Mouse (Mus musculus) gastrocnemius, postnatal 25 days (tissue): ENCODE data around the gene Rcor2. TPM values are rescaled to one million over a fixed set of nuclear protein-coding genes. Genes with fewer than 3 reads are reported as not detected.
A peak's percentile ranks its signal among the peaks of the same experiment; 100 is the strongest.

Source experiments
- DNase-seq: peaks from one replicate; pipeline ENCODE4 v3.0.0; 2022
- long read RNA-seq, 2 experiments: library from polyadenylated mRNA; stranded (forward); transcript quantifications; one replicate each; pipeline ENCODE4 v2.0.0; 2021
- total RNA-seq, 2 experiments: library from RNA; stranded (reverse); gene quantifications; 1 replicate in 1 of 2; 2 replicates in 1 of 2; pipeline ENCODE4 v1.2.3; 2021

The Rcor2 gene
- total RNA-seq = 1 to 10 TPM; 2.6 to 4.2 TPM
- long read RNA-seq, experiment 1, partial matches to known transcripts = 0 of 1 reads
- long read RNA-seq, experiment 1, other reads (novel, unspliced or antisense) = 1 of 1 reads
- long read RNA-seq, experiment 2, partial matches to known transcripts = 0 of 3 reads
- long read RNA-seq, experiment 2, other reads (novel, unspliced or antisense) = 3 of 3 reads

DNA sequence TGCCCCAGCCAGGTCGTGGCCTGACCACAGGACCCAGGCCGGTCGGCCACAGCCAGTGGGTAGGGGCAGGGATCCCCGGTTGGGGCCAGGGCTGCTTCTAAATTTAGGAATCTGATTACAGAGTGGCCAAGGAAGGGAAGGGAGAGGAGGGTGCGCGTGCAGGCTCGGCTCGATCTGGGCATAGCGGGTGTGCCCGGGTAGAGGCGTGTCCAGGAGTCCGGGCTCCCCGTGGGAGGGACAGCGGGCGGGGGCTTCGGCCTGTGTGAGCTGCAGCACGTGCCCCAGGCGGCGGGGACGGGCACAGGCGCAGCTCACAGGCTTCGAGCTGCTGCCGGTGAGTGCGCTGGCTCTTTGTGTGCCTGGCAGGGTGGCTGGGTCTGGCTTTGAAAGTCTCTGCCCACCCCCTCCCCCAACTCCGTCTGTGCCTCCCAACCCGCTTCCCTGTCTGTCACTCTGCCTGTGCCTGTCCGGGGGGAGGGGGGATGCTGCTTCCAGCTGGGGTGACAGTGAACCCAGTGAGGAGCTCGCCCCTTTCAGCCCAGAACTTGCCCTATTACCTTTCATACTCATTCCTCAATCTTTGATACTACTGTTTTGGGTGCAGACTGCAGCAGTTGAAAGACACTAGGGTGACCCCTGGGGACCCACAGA lies at the start of gene Rcor2:
Rcor2 (plus strand) TSS at position 235 of the 651 bp plus-strand sequence.
- peak; percentile 78 for DNase-seq

DNA sequence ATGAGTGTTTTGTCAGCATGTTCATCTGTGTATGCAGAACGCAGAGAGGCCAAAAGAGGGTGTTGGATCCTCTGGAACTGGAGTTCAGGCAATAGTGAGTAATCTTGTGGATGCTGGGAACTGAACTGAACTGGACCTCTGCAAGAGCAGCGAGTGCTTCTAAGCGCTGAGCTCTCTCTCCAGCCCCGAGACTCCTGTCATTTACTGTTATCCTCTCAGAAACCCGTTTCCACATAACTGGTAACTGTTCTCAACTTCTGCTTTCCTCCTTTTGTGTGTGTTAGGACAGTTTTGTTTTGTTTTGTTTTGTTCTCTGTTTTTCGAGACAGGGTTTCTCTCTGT lies 49.2 kb upstream of the Rcor2 start:
- DNase-seq = no peak

DNA sequence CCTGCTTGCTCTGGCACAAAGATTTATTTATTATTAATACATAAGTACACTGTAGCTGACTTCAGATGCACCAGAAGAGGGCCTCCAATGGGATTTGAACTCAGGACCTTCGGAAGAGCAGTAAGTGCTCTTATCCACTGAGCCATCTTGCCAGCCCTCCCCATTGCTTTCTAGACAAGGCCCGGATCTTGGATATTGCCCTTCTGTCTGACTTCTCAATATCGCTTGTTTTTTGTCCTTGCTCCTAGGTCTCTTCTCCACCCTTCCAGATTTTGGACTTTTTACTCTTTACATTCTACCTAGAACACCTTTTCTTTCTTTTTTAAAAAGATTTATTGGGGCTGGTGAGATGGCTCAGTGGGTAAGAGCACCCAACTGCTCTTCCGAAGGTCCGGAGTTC lies 48.4 kb upstream of the Rcor2 start:
- DNase-seq = no peak

DNA sequence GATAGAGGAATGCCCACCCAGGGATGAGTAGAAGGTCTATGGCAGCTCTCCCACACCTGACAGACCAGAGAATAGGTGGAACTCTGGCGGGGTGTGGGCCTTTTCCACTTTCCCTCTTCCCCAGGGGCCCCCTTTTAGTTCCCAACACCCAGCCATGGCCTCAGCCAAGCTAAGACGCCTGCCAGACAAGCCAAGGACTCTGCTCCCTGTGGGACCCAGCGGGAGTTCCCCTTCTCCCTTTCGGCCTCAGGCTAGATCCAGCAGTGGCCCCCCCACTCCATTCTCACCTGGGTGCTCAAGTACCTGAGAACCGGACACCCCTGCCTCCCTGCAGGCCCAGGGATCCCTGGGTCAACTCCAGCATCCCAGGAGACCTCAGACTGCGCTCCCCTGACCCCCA lies 44.9 kb upstream of the Rcor2 start:
- DNase-seq = no peak

DNA sequence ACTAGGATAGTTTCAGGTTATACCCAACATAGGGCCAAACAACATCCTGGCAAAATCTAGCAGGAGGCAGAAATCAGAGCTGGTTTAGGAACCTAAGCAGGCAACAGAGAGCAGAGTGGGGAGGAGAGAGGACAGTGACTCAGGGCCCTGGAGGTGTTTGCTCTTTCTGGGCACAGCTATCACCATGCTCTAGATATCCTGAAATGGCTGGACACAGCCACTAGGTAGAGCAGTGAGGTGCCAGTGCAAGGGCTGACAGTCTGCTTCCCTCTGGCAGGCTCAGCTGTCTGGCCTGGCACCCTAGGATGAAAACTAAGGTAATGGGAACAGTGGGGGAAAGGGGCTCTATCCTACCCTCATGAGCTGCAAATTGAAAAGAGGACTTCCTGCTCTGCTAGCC lies 43.6 kb upstream of the Rcor2 start:
- no peak for DNase-seq

DNA sequence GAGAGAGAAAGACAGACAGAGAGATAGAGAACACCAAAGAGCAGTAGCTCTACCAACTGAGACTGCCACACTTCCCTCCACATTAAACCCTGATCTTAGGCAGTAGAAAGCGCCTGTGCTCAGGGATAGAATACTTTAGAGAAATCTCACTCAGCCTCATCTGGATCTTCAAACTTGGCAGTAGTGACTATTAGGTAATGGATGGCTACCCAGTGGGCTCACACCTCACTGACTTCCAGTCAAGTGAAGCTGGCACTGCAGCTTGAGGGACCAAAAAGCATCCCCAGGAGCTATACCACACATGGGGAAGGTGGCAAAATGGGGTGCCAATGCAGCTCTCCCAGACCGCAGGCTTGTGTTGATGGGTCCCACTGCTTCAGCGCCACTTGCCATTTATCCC lies 42.9 kb upstream of the Rcor2 start:
- no peak for DNase-seq

DNA sequence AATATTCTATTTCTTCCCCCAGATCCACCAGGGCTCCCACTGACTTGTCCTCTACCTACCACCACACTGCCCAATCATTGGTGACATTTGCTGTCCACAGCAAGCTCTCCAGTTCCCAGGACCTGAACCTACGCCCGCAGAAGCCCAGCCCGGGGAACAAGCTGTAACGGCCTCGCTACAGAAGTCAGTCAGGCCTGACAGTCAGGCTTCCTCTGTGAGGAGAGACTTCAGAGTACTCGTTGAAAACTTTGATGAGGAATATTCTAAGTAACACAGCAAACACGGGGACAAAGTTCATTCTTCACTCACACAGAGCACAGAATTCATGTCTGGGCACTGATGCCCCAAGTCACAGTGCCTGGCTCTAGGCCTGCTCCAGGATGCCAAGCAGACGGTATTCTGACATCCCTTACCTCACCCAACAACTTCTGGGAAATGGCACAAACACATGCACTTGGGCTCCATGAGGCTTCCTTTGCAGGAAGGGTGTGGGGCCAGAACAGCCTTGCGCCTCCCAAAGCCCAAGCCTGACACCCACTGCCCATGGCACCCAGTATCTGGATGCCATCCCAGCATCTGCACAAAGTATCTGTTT lies 41.9 kb upstream of the Rcor2 start:
- no peak for DNase-seq

DNA sequence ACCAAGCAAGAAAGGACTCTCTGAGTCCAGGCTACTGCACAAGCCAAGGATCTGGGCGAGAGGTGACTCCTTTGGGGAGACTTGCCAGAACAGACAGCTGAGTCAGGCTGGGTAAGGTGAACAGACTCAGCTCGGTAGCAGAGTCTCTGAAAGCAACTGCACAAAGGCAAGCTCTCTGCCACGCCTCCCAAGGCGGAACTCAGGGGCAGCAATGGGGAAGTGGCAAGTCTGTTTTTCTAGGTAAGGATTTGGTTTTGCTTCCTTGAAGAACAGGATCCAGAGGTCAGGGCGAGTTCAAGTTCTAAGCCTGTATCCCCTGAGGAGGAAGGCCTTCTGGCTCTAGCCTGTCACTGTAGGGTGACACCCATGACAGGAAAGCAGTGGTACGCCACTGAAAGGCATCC lies 40.6 kb upstream of the Rcor2 start:
- DNase-seq = peak; percentile 38

DNA sequence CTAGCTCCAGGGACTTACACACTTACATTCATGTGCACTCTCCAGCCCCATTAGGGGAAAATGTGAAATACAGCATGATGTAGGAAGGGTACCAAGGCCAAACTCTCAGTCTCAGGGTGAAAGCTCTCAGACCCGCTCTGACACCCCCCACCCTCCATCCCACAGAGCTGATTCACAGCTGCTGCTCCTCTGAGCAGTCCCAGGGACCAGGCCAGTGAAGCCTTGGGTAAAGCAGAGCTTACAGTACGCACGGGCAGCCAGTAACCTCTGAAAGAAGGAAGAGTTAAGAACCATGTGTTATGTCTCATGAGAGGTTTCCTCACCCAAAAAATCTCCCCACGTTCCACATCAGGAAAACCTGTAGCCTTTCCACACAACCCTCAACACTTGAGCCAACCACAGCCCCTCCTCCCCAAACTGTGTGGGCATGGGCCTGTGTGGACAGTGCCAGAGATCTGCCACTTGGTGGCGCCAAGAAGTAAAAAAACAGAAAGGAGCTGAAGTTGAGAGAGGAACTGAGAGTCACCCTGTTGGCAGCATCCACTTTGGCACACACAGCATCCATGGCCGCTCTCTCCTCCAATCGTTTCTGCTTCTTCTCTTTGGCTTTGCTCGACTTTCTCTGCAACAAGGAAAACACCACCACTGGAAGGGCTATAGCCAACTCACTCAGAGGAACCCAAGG lies 32.4 kb upstream of the Rcor2 start:
- peak; percentile 73 for DNase-seq

DNA sequence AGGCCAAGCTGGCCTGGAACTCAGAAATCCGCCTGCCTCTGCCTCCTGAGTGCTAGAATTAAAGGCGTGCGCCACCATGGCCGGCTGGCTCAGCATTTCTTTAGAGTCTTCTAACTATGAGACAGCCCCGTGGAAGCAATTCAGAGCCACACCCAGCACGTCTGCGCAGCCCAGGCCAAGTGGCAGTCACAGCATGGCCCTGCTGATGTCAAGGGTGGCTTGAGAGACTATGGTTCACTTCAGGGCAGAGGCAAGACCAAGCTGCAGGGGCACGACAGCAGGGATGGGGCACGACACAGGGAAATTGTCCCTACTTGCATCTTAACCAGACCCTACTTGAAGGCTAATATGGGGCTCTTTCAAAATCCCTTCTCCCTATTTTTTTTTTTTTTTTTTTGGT lies 31.7 kb upstream of the Rcor2 start:
- DNase-seq = no peak

DNA sequence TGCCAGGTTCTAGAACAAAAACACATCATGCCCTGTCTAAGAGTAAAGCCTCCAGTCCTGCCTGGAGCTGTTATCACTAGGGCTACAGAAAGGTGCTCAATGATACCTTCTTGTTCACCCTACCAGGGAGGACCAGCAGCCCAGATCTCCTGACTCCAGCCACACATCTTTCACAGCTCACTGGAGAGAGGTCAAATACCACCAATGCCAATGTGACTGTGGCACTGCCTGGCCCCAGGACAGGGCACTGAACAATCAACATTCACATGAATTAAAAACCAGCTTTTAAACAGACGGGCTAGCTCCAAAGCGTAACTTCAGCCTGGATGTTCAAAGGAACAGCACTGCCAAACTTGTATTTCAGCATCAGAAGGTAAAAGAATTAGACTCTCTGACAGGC lies 31.1 kb upstream of the Rcor2 start:
- DNase-seq = no peak

DNA sequence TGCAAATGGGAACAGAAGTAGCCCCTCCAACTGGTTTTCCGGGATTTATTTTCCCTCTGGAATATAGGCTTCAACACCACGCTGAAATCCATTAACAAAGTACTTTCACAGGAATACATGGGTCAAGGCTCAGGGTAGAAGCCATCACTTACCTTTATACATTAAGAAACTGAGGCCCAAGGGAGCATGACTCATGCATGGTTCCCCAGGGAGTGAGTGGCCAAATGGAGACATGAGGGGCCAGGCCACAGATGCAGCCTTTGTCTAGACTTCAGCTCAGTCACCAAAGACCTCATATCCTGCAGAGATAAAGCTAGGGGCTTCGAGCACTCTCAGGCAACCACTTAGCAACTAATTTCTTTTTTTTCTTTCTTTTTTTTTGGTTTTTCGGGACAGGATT lies 30.4 kb upstream of the Rcor2 start:
- no peak for DNase-seq

DNA sequence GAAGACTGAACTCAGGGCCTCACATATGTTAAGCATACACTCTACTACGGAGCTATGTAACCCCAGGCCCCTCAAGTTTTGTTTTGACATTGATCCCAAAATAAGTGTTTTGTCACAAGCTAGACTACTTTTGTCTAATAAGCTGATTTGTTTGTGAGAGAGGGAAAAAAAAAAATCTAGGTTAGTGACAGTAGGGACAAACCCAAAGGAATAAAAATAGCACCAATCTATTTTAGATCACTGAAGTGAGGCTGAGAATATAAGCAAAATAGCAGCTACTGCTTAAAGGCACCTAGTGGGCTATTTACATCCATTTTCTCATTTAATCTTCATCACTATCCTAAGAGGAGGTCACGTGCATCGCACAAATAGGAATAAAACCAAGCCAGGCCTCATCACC lies 27.6 kb upstream of the Rcor2 start:
- DNase-seq = no peak

DNA sequence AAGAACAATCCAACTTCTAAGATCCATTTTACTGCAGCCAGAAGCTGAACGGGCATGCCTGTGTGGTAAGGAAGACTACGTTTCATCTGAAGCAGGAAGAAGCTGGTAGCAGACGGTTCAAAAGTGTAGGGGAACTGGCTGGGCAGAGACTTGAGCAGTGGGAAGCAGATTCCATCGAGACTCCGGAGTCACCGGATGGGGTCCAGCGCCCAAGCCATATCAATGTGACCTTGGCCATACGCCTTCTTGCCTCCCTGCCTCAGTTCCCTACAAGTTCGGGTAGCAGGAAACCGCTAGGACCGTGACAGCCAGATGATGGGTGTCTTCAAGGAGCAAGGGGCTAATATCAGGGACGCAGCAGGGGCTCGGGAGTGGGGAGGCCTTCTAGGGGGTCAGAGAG lies 26.8 kb upstream of the Rcor2 start:
- DNase-seq = no peak

DNA sequence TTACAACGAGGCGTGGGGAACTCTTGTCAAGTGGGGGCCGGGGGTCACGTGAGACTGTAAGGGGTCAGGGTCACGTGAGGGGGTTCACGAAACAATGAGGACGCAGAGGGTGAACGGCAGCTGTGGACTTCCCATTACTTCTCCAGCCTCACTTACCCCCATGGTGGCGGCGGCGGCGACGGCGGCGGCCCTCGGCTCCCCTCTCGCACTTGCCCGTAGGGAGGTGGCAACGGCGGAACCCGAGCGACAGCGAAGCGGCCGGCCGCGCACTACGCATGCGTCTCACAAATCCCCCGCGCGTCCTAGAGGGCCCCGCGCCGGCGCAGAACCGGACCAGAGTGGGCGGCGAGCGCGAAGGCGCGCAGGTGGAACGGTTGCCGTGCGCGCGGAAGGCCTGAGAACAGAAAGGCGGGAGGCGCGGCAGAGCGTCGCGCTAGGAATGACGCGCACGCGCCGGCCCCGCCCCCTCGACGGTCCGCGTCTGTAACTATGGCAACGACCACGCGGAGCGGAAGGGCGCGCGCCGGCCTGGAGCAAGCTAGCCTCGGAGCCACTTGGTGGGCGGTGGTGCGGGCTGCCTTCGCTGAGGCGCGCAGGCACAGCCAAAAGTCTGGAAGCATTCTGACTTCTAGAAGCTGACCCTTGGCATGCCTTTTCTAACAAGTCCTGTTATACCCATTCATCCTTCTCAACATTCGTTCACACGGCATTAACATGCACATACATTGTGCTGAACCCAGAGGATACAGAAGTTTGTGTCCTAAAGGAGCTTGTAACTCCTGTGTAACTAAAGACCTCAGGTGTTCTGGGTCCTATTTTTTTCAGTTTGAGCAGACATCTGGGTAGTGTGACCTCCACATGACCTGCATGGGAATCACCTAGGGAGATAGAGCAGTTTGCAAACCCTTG lies 26.1 kb upstream of the Rcor2 start, which contains the start of gene Naa40:
Naa40 (minus strand) TSS at position 402 of the 909 bp plus-strand sequence.
- DNase-seq = peak; percentile 88

DNA sequence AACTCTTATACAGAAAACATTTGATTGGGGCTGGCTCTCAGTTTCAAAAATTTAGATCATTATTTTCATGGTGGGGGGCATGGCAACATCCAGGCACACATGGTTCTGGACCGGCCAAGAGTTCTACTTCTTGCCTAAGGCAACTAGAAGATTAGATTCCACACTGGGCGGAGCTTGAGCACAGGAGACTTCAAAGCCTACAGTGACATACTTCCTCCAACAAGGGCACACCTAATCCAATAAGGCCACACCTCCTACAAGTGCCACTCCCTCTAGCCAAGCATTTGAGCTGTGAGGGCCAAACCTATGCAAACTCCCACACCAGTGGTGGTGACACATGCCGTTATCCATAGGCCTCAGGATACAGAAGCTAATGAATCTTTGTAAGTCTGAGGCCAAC lies 21.1 kb upstream of the Rcor2 start:
- DNase-seq = no peak

DNA sequence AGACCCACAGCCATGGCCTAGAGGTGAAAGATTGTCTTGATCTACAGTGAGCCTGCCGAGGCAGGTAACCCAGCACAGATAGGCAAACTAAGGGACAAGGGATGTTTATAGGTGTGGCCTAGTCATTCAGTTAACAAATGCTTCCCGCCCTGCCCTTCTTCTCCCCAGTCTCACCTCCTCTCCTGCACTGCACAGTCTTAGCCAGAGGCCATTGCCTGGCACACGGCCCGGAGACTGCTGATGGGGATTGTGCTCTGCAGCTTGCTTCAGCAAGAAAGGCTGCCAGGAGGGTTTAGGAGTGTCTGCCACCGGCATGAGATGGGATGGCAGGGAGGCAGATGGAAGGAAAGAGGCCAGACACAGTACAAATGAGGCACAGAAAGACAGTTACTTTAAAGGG lies 9.2 kb upstream of the Rcor2 start:
- DNase-seq = no peak

DNA sequence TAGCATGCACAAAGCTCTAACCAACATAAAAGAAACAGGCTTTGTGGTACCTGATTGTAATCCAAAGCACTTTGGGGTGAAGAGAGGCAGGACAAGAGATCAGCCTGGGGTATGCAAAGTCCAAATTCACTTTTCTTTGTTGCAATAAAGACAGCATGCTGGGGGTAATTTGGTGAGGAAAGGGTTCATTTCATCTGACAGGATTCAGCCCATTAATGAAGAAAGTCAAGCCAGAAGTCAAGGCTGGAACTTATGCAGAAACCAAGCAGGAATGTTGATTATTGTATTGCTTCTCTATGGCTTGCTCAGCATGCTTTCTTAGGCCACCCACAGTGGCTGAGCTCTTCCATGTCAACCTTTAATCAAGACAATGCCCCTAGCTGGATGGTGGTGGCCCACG lies 5.6 kb upstream of the Rcor2 start:
- DNase-seq = no peak

DNA sequence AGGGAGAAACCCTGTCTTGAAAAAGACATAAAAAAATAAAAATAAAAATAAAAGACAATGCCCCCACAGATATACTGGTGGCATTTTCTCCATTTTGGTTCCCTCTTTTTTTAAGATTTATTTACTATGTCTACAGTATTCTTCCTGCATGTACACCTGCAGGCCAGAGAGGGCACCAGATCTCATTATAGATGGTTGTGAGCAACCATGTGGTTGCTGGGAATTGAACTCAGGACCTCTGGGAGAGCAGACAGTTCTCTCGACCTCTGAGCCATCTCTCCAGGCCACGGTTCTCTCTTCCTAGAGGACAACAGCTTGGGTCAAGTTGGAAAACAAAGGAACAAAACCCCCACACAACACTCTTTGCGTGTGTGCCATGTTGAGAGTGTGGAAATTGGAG lies 5.2 kb upstream of the Rcor2 start:
- no peak for DNase-seq

DNA sequence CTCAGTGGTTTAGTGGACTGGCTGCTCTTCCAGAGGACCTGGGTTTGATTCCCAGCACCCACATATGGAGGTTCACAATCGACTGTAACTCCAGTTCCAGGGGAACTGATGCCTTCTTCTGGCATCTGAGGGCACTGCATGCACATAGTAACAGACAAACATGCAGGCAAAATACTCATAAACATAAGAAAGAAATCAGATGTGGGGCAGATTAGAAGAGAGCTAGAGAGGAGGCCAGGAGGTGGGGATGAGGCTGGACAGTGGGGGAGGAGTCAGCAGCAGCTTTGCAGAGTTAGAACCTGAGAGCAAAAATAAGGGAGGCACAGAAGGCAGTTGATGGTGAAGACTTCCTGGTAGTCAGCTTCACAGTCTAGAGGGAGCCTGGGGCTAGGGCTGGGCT lies 4.5 kb upstream of the Rcor2 start:
- no peak for DNase-seq

DNA sequence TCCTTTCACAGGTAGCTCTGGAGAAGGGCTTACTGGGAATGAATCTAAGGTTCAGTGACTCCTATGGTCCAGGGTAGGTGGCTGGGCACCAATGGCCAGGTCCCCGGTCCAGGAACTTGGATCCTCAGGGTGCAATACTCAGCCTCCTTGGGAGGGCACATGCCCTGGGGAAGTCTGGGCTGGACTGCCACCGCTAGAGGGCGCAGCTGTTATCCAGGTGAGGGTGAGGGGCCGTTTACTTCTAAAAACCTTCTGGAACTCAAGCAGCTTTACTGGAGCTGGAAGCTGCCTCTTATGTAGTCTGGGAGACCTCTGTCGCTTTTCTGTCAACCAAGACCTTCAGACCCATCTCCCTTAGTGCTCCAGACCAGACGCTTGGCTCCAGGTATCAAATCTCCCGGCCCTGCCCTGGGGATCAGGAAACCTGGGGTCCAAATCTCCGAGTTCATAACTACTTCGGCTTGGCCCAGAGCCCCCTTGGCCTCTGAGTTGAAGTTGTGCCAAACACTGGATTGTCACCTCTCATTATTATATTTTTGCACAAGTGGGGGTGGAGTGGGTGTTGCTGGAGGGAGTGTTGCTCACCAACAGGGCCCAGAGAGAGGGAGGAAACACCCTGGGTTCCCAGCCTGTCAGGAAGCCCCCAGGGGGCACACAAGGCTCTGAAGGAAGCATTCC lies 2.9 kb upstream of the Rcor2 start:
- peak; percentile 57 for DNase-seq
